8 mouse cellular contexts compared by ENCODE assay signal in genomic region chr1:125910211-125910870, GRCm38 (mm10). TPM values are rescaled to one million over a fixed set of nuclear protein-coding genes. Genes with fewer than 3 reads are reported as not detected.
A peak's percentile ranks its signal among the peaks of the same experiment; 100 is the strongest.
DNase-seq lines count a peak whose midpoint lies in the region; ATAC-seq lines count a peak whose summit lies in the region.

No protein-coding gene starts in this region.

- H3K9me3 ChIP-seq in kidney, embryonic 16.5 days (ENCODE audit: low read length) = no peaks in the 10 kb centered on the region
- H3K9me3 ChIP-seq in forebrain, embryonic 10.5 days = no peaks in the 10 kb centered on the region
- no peaks in the 10 kb centered on the region for H3K9me3 ChIP-seq in hindbrain, embryonic 16.5 days (ENCODE audit: control insufficient read depth, low read length)

- DNase-seq in kidney, postnatal 25 days = no peak
- DNase-seq in Muller cell, postnatal 12 days (ENCODE audit: inconsistent ontology term) = peak; percentile 34
- DNase-seq in forebrain, embryonic 10.5 days (ENCODE audit: extremely low spot score, low spot score) = peak; percentile 30
- DNase-seq in lung, postnatal 4 days = peak; percentile 15 to 35
- DNase-seq in spleen, postnatal 36 days (ENCODE audit: low spot score in 2 of 2) = no peak

- peak; percentile 62; the same call in 1 of the 2 replicates for ATAC-seq in kidney, embryonic 16.5 days (ENCODE audit: low FRiP score, low TSS enrichment)
- ATAC-seq in hindbrain, embryonic 16.5 days = peak; percentile 53; the same call in 1 of the 2 replicates
- no peak for ATAC-seq in activated CD4-positive, CD25-positive, alpha-beta regulatory T cell, adult 4 months

- H3K27ac ChIP-seq in kidney, embryonic 16.5 days (ENCODE audit: low read length) = no peak overlapping the region
- H3K27ac ChIP-seq in forebrain, embryonic 10.5 days = no peak overlapping the region
- H3K27ac ChIP-seq in hindbrain, embryonic 16.5 days (ENCODE audit: low read depth, low read length) = no peak overlapping the region; the same call in 1 of the 2 replicates

- H3K4me2 ChIP-seq in kidney, embryonic 16.5 days (replicated peaks; ENCODE audit: low read depth, low read length) = peak overlapping the region; percentile 93
- peak overlapping the region; percentile 85 for H3K4me2 ChIP-seq in hindbrain, embryonic 16.5 days (ENCODE audit: low read length)

- H3K27me3 ChIP-seq in kidney, embryonic 16.5 days (ENCODE audit: insufficient read depth, low read length) = peaks cover 37% of the 10 kb centered on the region
- peaks cover 94% of the 10 kb centered on the region for H3K27me3 ChIP-seq in forebrain, embryonic 10.5 days (ENCODE audit: poor library complexity, severe bottlenecking)
- H3K27me3 ChIP-seq in hindbrain, embryonic 16.5 days (replicated peaks; ENCODE audit: control insufficient read depth, insufficient read depth, low read length) = no peaks in the 10 kb centered on the region

- peak overlapping the region; percentile 47 for H3K4me3 ChIP-seq in kidney, embryonic 16.5 days (ENCODE audit: low read length)
- peak overlapping the region; percentile 64 for H3K4me3 ChIP-seq in forebrain, embryonic 10.5 days
- H3K4me3 ChIP-seq in hindbrain, embryonic 16.5 days (ENCODE audit: low read length) = peak overlapping the region; percentile 56

- H3K9ac ChIP-seq in kidney, embryonic 16.5 days (replicated peaks; ENCODE audit: low read length) = no peak overlapping the region
- H3K9ac ChIP-seq in hindbrain, embryonic 16.5 days (ENCODE audit: low read depth, low read length) = peak overlapping the region; percentile 67

- WGBS in kidney, embryonic 16.5 days = 3% methylated on average over 14 of the region's 14 CpGs
- 15% methylated on average over 14 of the region's 14 CpGs for WGBS in forebrain, embryonic 10.5 days
- WGBS in hindbrain, embryonic 16.5 days = 8% methylated on average over 14 of the region's 14 CpGs

- no peaks in the 10 kb centered on the region for H3K36me3 ChIP-seq in kidney, embryonic 16.5 days (ENCODE audit: insufficient read depth, low read length)
- H3K36me3 ChIP-seq in forebrain, embryonic 10.5 days (replicated peaks) = no peaks in the 10 kb centered on the region
- H3K36me3 ChIP-seq in hindbrain, embryonic 16.5 days (ENCODE audit: control insufficient read depth, insufficient read depth, low read length) = no peaks in the 10 kb centered on the region

- peaks cover 32% of the 10 kb centered on the region for H3K4me1 ChIP-seq in kidney, embryonic 16.5 days (ENCODE audit: insufficient read depth, low read length)
- H3K4me1 ChIP-seq in forebrain, embryonic 10.5 days = peaks cover 33% of the 10 kb centered on the region
- H3K4me1 ChIP-seq in hindbrain, embryonic 16.5 days (ENCODE audit: control insufficient read depth, insufficient read depth, low read depth, low read length) = peaks cover 14% of the 10 kb centered on the region

RNA-seq across cellular contexts. Expression of gene Lypd1, which starts 2.6 kb away (rescaled TPM):
- polyA plus RNA-seq in kidney, embryonic 16.5 days (2015; fragmentation: Nextera tagmentation; extraction: Ambion mirVana) = 1.3 and 2.5 TPM in 2 replicates
- 1.2 and 1.9 TPM in 2 replicates for polyA plus RNA-seq in forebrain, embryonic 10.5 days (2016; fragmentation: Nextera tagmentation; extraction: Ambion mirVana)
- 91.8 and 107 TPM in 2 replicates for polyA plus RNA-seq in hindbrain, embryonic 16.5 days (2015; fragmentation: Nextera tagmentation; extraction: Ambion mirVana)
- polyA plus RNA-seq in activated CD4-positive, CD25-positive, alpha-beta regulatory T cell, adult 4 months (2017; shearing (Covaris generic)) = under 1 TPM in 1 of 2 experiments, not detected in 1; 0.05 TPM

Comparison
In these comparisons a context has a peak if more than half of its experiments do, and no peak if none do; other contexts are left out.
1. DNase-seq: peak in Muller cell, postnatal 12 days (single experiment), forebrain, embryonic 10.5 days (single experiment) and lung, postnatal 4 days (2 of 2); none in kidney, postnatal 25 days (0 of 2) and spleen, postnatal 36 days (0 of 2).
2. RNA of gene Lypd1, which starts 2.6 kb away (polyA plus RNA-seq): 91.8 to 107 TPM in hindbrain, embryonic 16.5 days; 1.2 to 1.9 TPM in forebrain, embryonic 10.5 days, 1.3 to 2.5 TPM in kidney, embryonic 16.5 days and 0.05 TPM in activated CD4-positive, CD25-positive, alpha-beta regulatory T cell, adult 4 months; every median in the first group is over 10 times any median in the second.
3. Peak in every context shown above with its lines, with median percentiles within 50 percentile points of each other: H3K4me3 ChIP-seq.